Mouse (Mus musculus): Measurements from ENCODE around the gene Arhgap22.

- no peak for TF ChIP-seq RCOR1 (IDR thresholded peaks at IDR 0.05; ENCODE audit: low read depth, low read length)
- TF ChIP-seq EP300 (IDR thresholded peaks at IDR 0.05; ENCODE audit: low read depth in 1 of 2, low read length in 2 of 2) = no peak
- no peak for TF ChIP-seq CTCF (IDR thresholded peaks at IDR 0.05 in 2 of 3, conservative IDR thresholded peaks at IDR 0.05 in 1 of 3; ENCODE audit: control insufficient read depth in 1 of 3, insufficient read depth in 1 of 3, low read depth in 2 of 3, low read length in 3 of 3, poor library complexity in 1 of 3, severe bottlenecking in 1 of 3)
- TF ChIP-seq ZKSCAN1 (IDR thresholded peaks at IDR 0.05; ENCODE audit: low read depth, low read length) = no peak
- TF ChIP-seq NELFE (IDR thresholded peaks at IDR 0.05; ENCODE audit: low read depth, low read length) = no peak
- TF ChIP-seq CHD2 (IDR thresholded peaks at IDR 0.05; ENCODE audit: low read length) = no peak
- TF ChIP-seq POLR2A (IDR thresholded peaks at IDR 0.05; ENCODE audit: control insufficient read depth in 1 of 2, insufficient read depth in 1 of 2, low read depth in 1 of 2, low read length in 2 of 2, poor library complexity in 1 of 2) = no peak
- no peak for TF ChIP-seq ETS1 (IDR thresholded peaks at IDR 0.05; ENCODE audit: low read depth, low read length)
- no peak for TF ChIP-seq MAZ (IDR thresholded peaks at IDR 0.05; ENCODE audit: low read depth, low read length)
- TF ChIP-seq SMC3 (IDR thresholded peaks at IDR 0.05; ENCODE audit: low read depth, low read length) = no peak
- TF ChIP-seq E2F4 (IDR thresholded peaks at IDR 0.05; ENCODE audit: borderline replicate concordance, low read depth, low read length) = no peak
- TF ChIP-seq GABPA (IDR thresholded peaks at IDR 0.05; ENCODE audit: low read depth, low read length) = no peak
Observed at GRCm38 (mm10) chr14:33203777-33204176, 10.0 kb upstream of the Arhgap22 start.

Data from MEL (cell line).